Mouse (Mus musculus): ENCODE results near the gene Arid5b. TPM values are rescaled to one million over a fixed set of nuclear protein-coding genes. Genes with fewer than 3 reads are reported as not detected.

The Arid5b gene
- polyA plus RNA-seq, 1 experiment from 2014 or later, result 41.2 TPM

DNA sequence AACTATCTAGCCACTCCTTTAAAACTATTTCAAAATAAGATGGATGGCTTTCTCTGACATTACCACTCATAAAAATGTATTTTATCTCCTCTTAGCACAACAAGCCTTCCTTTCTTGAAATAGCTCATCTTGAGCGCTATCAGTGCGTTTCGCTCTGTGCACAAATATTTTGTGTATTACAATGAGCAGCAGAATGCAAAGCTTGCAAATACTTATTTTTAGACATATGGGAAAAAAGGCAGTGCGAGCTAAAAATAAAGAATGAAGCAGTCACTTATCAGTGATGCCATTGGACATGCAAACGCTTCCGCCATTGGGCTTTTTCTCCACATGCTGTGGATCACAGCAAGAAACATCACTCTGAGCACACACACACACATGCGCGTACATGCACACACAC, 110.4 kb downstream of the Arid5b start:
- H3K27ac ChIP-seq, result peak overlapping the region; percentile 73
- no peaks in the 10 kb centered on the region for H3K27me3 ChIP-seq
- H3K4me1 ChIP-seq, result peaks cover 43% of the 10 kb centered on the region
- H3K9ac ChIP-seq, result no peak overlapping the region
- H3K4me2 ChIP-seq, result no peak overlapping the region
- H3K36me3 ChIP-seq, result peaks cover under 1% of the 10 kb centered on the region; the same call in 1 of the 2 replicates
- H3K9me3 ChIP-seq, result no peaks in the 10 kb centered on the region
- no peak for ATAC-seq (ENCODE audit: insufficient number of reproducible peaks, low FRiP score, low TSS enrichment, low read depth)
- no peak overlapping the region for H3K4me3 ChIP-seq
- WGBS, result 72% methylated on average over 8 of the region's 8 CpGs

DNA sequence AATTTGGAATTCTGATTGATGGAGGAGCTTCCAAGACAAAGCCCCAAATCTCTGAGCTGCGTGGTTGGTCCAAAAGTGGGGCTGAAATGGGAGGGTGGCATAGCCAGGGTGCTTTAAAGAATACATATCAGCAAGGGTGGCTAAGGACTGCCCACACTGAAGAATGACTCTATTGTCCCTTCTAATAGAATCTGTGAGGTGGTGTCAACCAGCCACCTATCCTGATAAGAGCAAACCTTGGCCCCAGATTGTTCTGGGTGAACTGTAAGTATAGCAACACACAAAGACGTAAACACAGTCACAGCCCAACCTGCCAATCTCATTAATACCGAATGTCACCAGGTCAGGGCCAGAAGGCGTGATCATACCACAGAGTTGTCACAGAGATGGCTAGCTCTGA, 111.4 kb downstream of the Arid5b start:
- Histone ChIP-seq H3K9ac (no peak overlapping the region), H3K27ac (peak overlapping the region; percentile 52; the same call in 1 of the 2 replicates), H3K27me3 (no peaks in the 10 kb centered on the region), H3K36me3 (peaks cover 4% of the 10 kb centered on the region; the same call in 1 of the 2 replicates), H3K4me2 (no peak overlapping the region), H3K9me3 (no peaks in the 10 kb centered on the region), H3K4me3 (no peak overlapping the region), H3K4me1 (peaks cover 43% of the 10 kb centered on the region)
- WGBS, result 47% methylated on average over 4 of the region's 4 CpGs
- ATAC-seq (ENCODE audit: insufficient number of reproducible peaks, low FRiP score, low TSS enrichment, low read depth), result no peak

DNA sequence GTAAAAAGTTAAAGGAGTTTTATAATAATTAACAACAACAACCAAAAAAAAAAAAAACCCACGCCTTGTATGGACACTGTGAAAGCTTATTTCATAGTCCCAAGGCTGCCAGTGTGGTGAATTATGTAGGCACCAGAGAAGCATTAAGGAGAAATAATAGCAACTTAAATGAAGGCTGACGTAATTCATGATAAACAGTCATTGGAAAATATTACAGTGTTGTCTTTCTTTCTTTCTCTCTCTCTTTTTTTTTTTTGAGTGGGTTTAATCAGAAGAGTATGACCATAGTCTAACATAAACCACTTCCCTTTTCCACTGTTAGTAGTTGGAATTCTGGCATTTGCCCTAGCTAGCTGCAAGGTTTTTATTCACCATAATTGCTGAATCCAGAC, 111.8 kb downstream of the Arid5b start:
- no peak overlapping the region for H3K9ac ChIP-seq
- peak overlapping the region; percentile 52; the same call in 1 of the 2 replicates for H3K27ac ChIP-seq
- ATAC-seq (ENCODE audit: insufficient number of reproducible peaks, low FRiP score, low TSS enrichment, low read depth), result 0 out of 2 replicates have a peak, but pooled peaks have one; percentile 25
- H3K4me2 ChIP-seq, result no peak overlapping the region
- no peak overlapping the region for H3K4me3 ChIP-seq
- H3K27me3 ChIP-seq, result no peaks in the 10 kb centered on the region
- WGBS, result 27% methylated on average over 2 of the region's 2 CpGs
- peaks cover 4% of the 10 kb centered on the region; the same call in 1 of the 2 replicates for H3K36me3 ChIP-seq
- H3K9me3 ChIP-seq, result no peaks in the 10 kb centered on the region
- H3K4me1 ChIP-seq, result peaks cover 43% of the 10 kb centered on the region

DNA sequence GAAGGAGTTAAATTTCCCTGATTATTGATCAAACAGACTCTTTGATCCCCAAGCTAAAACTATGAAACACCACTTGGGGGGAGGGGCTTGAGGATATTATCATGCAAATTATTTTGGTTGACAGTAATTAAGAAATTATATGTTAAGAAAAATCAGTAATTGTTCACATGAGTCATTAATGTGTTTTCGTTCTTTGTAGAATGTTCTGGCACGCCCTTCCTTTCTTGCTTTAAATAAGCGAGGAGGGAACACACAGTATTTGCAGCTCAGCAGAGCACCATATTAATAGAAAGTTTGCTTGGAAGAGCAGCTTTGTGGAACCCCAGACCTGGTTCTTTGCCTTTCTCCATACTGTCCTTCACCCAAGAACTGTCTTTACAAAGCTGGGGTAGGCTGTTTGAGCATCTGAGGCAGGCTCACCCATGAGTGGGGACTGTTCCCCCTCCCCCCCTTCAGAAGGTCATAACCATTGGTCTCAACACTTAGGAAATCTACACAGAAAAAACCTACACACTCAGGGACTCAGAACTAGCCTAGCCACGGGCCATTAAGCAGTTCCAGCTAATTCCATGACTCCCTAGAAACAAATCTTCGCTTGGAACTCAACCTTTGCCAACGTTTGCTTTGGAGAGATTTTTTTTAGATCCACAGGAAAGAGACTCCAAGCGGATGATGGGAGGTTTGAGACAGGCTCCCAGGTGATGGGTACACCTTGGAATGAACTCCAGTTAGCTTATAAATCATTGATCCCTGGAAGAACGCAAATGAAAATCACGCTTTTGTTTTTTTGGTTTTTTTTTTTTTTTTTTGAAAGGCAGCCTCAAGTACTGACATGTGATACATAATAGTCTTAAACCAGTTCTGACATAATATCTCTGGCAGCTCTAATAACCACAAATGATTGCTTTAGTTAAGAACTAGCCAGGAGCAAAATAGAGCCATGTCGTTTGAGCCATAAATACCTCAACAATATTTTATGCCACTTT, 112.5 kb downstream of the Arid5b start:
- ATAC-seq (ENCODE audit: insufficient number of reproducible peaks, low FRiP score, low TSS enrichment, low read depth), result 0 out of 2 replicates have a peak, but pooled peaks have one; percentile 11
- WGBS, result 22% methylated on average over 10 of the region's 10 CpGs
- H3K36me3 ChIP-seq, result peaks cover 4% of the 10 kb centered on the region; the same call in 1 of the 2 replicates
- H3K9ac ChIP-seq, result no peak overlapping the region
- H3K4me3 ChIP-seq, result no peak overlapping the region
- H3K9me3 ChIP-seq, result no peaks in the 10 kb centered on the region
- peak overlapping the region; percentile 24; the same call in 1 of the 2 replicates for H3K4me2 ChIP-seq
- no peaks in the 10 kb centered on the region for H3K27me3 ChIP-seq
- peak overlapping the region; percentile 88 for H3K27ac ChIP-seq
- peaks cover 43% of the 10 kb centered on the region for H3K4me1 ChIP-seq

DNA sequence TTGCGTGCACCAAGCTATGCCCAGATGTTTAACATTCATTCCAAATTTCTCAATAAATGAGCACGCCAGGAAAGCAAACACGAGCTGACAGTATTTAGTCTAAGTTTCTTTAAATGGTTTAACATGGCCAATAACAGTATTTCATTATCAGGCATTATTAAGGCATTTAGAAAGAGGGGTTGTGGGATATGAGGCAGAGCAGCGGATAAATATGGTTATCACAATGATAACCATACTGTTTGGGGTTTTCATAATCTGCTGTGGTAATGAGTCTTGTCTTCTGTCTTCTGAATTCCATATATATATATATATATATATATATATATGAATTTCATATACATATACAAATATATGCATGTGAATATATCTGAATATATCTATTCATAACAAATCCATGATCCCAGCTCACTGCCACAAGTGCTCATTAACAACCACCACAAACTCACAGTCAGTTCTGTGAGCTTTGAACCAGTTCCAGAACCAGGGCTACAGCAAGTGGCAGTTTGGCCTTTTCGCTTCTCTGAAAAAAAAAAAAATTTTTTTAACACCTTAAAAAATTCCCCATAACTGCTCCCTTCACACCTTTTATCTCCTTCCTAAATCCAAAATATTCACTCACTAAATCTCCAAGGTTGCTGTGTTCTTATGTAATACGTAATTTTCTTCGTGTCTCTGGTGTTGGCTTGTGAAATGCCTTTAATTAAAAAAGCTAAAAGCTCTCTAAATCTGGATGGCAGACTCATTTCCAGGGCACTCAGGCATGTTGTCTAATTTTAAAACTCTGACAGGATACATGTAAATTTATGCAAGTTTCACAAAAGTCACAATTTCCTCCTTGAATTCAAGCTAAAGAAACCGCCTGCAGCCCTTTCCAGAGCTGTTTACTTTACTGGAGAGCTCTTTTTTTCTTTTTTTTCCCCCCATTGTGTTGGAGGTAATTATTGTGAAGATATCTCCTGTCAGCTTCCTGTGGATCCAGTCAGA, 113.5 kb downstream of the Arid5b start:
- WGBS, result 52% methylated on average over 8 of the region's 8 CpGs
- Histone ChIP-seq H3K36me3 (peaks cover 4% of the 10 kb centered on the region; the same call in 1 of the 2 replicates), H3K4me2 (no peak overlapping the region; the same call in 1 of the 2 replicates), H3K9ac (no peak overlapping the region), H3K27me3 (no peaks in the 10 kb centered on the region), H3K4me1 (peaks cover 43% of the 10 kb centered on the region), H3K27ac (peak overlapping the region; percentile 38; the same call in 1 of the 2 replicates), H3K9me3 (no peaks in the 10 kb centered on the region), H3K4me3 (no peak overlapping the region)
- no peak for ATAC-seq (ENCODE audit: insufficient number of reproducible peaks, low FRiP score, low TSS enrichment, low read depth)

DNA sequence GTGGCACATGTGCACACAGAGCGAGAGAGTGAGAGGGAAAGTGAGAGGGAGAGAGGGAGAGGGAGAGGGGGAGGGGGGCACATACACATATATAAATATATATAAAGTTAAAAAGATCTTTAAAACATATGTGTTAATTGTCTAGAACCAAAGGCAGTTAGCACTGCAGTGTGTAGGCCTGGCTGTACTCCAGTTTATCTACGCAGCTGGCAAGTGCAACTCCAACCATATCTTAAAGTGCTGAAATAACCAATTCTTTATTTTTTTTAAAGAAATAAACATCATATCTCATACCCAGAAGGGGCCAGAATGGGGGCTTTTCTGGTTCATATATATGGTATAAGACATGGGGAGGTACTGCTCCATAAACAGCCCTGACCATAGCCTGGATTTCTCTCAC, 114.4 kb downstream of the Arid5b start:
- no peak overlapping the region for H3K27ac ChIP-seq
- peaks cover 4% of the 10 kb centered on the region; the same call in 1 of the 2 replicates for H3K36me3 ChIP-seq
- no peak overlapping the region for H3K4me3 ChIP-seq
- no peak overlapping the region for H3K4me2 ChIP-seq
- H3K4me1 ChIP-seq, result peaks cover 38% of the 10 kb centered on the region
- 76% methylated on average over 2 of the region's 2 CpGs for WGBS
- H3K9me3 ChIP-seq, result no peaks in the 10 kb centered on the region
- no peaks in the 10 kb centered on the region for H3K27me3 ChIP-seq
- no peak overlapping the region for H3K9ac ChIP-seq
- no peak; the same call in 1 of the 2 replicates for ATAC-seq (ENCODE audit: insufficient number of reproducible peaks, low FRiP score, low TSS enrichment, low read depth)

DNA sequence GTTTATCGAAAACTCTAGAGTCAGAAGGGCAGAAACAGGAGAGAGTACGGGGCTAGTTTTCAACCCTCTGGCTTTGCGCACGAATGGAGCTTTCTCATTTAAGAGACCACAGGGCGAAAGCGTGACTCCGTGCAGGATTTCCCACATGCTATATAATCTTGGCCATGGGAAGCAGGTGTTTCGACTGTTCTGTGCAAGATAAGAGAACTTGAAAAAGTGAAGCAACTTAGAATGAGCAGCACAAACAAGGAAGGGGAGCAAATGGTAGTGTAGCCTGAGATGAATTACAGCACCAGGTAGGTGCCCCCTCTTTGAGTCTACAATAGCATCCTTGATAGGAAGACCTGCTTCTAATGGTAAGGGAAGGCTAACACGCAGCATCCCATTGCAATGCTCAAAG, 118.8 kb downstream of the Arid5b start:
- no peak for ATAC-seq (ENCODE audit: insufficient number of reproducible peaks, low FRiP score, low TSS enrichment, low read depth)

DNA sequence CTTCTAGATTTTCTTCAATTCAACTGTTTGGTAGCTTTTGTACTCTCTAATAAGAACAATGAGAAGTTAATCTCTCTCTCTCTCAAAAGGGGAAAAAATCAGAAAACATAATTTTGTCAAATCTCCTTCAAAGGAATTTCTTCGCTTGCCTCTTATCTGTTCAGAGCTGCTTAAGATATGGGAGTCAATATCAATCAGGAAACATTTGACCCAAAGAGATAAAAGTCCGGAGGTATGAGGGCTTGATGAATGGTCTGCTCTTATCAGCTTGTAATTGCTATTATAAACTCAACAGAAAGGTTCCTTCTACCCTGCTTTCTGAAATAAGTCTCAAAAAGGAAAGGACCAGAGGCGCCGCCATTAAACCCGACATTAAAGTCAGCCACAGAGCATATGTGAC, 120.0 kb downstream of the Arid5b start:
- H3K27me3 ChIP-seq, result no peaks in the 10 kb centered on the region
- H3K27ac ChIP-seq, result no peak overlapping the region
- H3K4me3 ChIP-seq, result no peak overlapping the region
- ATAC-seq (ENCODE audit: insufficient number of reproducible peaks, low FRiP score, low TSS enrichment, low read depth), result no peak
- no peak overlapping the region for H3K9ac ChIP-seq
- WGBS, result 74% methylated on average over 5 of the region's 5 CpGs
- H3K4me1 ChIP-seq, result peaks cover 17% of the 10 kb centered on the region
- no peak overlapping the region for H3K4me2 ChIP-seq
- H3K36me3 ChIP-seq, result peaks cover 4% of the 10 kb centered on the region; the same call in 1 of the 2 replicates
- H3K9me3 ChIP-seq, result no peaks in the 10 kb centered on the region

More for the DNA sequence above, 118.8 kb downstream of the Arid5b start:
- H3K4me3 ChIP-seq, result no peak overlapping the region
- H3K4me1 ChIP-seq, result peaks cover 16% of the 10 kb centered on the region
- no peak overlapping the region for H3K9ac ChIP-seq
- WGBS, result 76% methylated on average over 9 of the region's 9 CpGs
- no peaks in the 10 kb centered on the region for H3K9me3 ChIP-seq
- H3K27ac ChIP-seq, result no peak overlapping the region
- peaks cover 4% of the 10 kb centered on the region; the same call in 1 of the 2 replicates for H3K36me3 ChIP-seq
- no peaks in the 10 kb centered on the region for H3K27me3 ChIP-seq
- H3K4me2 ChIP-seq, result no peak overlapping the region

DNA sequence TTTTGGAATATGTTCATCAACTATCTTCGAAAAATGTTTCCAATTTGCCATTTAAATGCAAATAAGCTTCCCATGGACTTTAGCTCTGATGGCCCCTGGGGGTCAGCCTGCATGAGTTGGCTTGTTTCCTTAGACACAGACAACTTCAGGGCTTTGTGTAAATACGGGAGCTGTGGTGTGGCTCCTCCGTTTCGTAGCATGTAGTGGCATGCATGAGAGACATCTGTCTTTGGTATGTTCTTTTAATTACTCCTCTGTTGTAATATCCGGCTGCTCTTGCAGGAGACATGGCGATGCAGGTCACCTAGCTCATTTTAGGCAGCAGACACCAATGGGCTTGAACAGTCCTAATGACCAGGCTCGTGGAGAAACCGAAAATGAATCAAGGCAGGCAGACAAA, 121.0 kb downstream of the Arid5b start:
- Histone ChIP-seq H3K27me3 (no peaks in the 10 kb centered on the region), H3K9me3 (no peaks in the 10 kb centered on the region), H3K4me2 (no peak overlapping the region), H3K36me3 (no peaks in the 10 kb centered on the region), H3K4me1 (peaks cover 17% of the 10 kb centered on the region), H3K27ac (no peak overlapping the region), H3K9ac (no peak overlapping the region), H3K4me3 (no peak overlapping the region)
- no peak for ATAC-seq (ENCODE audit: insufficient number of reproducible peaks, low FRiP score, low TSS enrichment, low read depth)
- WGBS, result 41% methylated on average over 8 of the region's 8 CpGs

DNA sequence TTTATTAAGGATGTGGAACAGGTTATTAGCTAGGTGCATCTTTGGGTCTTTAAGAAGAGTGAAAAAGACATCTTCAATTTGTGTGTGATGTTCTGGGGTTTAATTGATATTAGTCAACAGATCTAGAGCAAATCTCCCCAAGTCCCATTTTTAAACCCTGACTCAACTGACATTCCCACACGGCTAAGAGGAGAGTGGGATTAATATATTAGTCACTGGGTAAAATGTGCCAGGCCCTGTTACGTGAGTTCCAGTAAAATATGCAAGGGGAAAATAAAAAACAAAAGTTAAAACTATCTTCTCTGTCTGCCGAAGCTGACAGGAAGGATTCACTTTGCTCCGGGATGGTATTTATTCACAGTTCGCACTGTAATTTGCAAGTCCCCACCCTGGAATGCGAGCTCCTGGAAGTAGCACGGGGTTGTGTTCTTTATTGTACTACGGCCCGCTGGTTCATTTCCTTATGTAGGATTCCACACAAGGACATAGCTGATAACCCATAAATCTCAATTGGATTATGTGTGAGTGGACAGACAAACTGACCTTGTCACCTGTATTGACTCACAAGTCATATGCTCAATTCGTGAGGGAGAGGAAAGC, 121.8 kb downstream of the Arid5b start:
- H3K9ac ChIP-seq, result no peak overlapping the region
- no peak overlapping the region for H3K4me3 ChIP-seq
- no peak overlapping the region for H3K4me2 ChIP-seq
- H3K9me3 ChIP-seq, result no peaks in the 10 kb centered on the region
- 45% methylated on average over 10 of the region's 10 CpGs for WGBS
- H3K4me1 ChIP-seq, result peaks cover 17% of the 10 kb centered on the region
- no peak for ATAC-seq (ENCODE audit: insufficient number of reproducible peaks, low FRiP score, low TSS enrichment, low read depth)
- no peak overlapping the region for H3K27ac ChIP-seq
- no peaks in the 10 kb centered on the region for H3K27me3 ChIP-seq
- peaks cover 4% of the 10 kb centered on the region; the same call in 1 of the 2 replicates for H3K36me3 ChIP-seq

DNA sequence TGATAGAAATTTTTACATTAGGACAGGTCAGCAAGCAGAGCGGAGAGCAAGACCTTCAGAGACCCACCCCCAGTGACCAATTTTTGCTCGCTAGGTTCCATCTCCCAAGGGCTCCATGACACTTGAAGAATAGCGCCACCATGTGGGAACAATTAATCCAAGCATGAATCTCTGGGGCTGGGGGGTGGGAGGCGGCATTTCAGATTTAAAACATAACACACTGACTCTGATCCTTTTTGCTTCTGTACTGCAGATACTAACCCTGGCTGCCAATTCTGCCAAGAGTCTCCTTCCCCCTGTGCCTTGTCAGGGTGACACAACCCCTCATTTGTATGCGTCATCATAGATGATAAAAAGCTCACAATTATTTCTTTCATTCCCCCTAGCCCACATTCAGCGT, 122.4 kb downstream of the Arid5b start:
- Histone ChIP-seq H3K9ac (no peak overlapping the region), H3K27ac (no peak overlapping the region), H3K36me3 (peaks cover 6% of the 10 kb centered on the region; the same call in 1 of the 2 replicates), H3K4me3 (no peak overlapping the region), H3K4me2 (no peak overlapping the region), H3K4me1 (peaks cover 17% of the 10 kb centered on the region), H3K27me3 (no peaks in the 10 kb centered on the region), H3K9me3 (no peaks in the 10 kb centered on the region)
- no peak for ATAC-seq (ENCODE audit: insufficient number of reproducible peaks, low FRiP score, low TSS enrichment, low read depth)
- WGBS, result 73% methylated on average over 6 of the region's 6 CpGs

Measured in limb, embryonic 15.5 days (tissue).